Mouse (Mus musculus) lung, embryonic 16.5 days (tissue): ENCODE measurements around the gene Ugt1a10. TPM values are rescaled to one million over a fixed set of nuclear protein-coding genes. Genes with fewer than 3 reads are reported as not detected.
"Not testable (repeated sequence)": the region's sequence is repeated elsewhere in the genome, so short reads cannot be mapped to it uniquely, and the experiment has no call there.

ENCODE experiments used
- ATAC-seq: fragments of 200-750 bp; cut with Nextera tagmentation; 2 replicates; pipeline ENCODE4 v1.8.0; 2017; ENCODE audit warnings: low read depth, mild to moderate bottlenecking, moderate library complexity
- H3K27ac ChIP-seq: fragments of 300-500 bp; sonication (generic); 2 replicates; pipeline ENCODE4 v1.5.1; 2014; ENCODE audit warnings: mild to moderate bottlenecking, control low read depth, low read length
- H3K27me3 ChIP-seq: fragments of 300-500 bp; sonication (generic); 2 replicates; pipeline ENCODE4 v1.6.1; 2014; ENCODE audit warnings: low read depth, low read length, mixed read lengths; ENCODE audit not compliant: control insufficient read depth, insufficient read depth
- H3K36me3 ChIP-seq: fragments of 300-500 bp; sonication (generic); 2 replicates; pipeline ENCODE4 v1.6.1; 2014; ENCODE audit warnings: low read length; ENCODE audit not compliant: control insufficient read depth, insufficient read depth
- H3K4me1 ChIP-seq: fragments of 300-500 bp; sonication (generic); replicated peaks from 2 replicates; pipeline ENCODE4 v1.6.1; 2014; ENCODE audit warnings: low read length, mixed read lengths; ENCODE audit not compliant: control insufficient read depth, insufficient read depth
- H3K4me2 ChIP-seq: fragments of 300-500 bp; sonication (generic); 2 replicates; pipeline ENCODE4 v1.6.1; 2014; ENCODE audit warnings: low read depth, low read length, control low read depth
- H3K4me3 ChIP-seq: fragments of 300-500 bp; sonication (generic); 2 replicates; pipeline ENCODE4 v1.5.1; 2014; ENCODE audit warnings: mild to moderate bottlenecking, low read length, control low read depth
- H3K9ac ChIP-seq: fragments of 300-500 bp; sonication (generic); 2 replicates; pipeline ENCODE4 v1.6.1; 2014; ENCODE audit warnings: low read length, control low read depth
- H3K9me3 ChIP-seq: fragments of 300-500 bp; sonication (generic); 2 replicates; pipeline ENCODE4 v1.6.1; 2016; ENCODE audit warnings: low read length; ENCODE audit not compliant: control insufficient read depth
- WGBS: fragments of 180-500 bp; shearing (Covaris S2); extraction: QIAGEN DNeasy Blood & Tissue Kit; methylation state at CpG from one replicate; pipeline ENCODE4 v1.1.7; 2014; 5-methylcytosine and 5-hydroxymethylcytosine counted together
- polyA plus RNA-seq: library from polyadenylated mRNA; unstranded; fragments of >200 nt; fragmentation: Nextera tagmentation; extraction: Ambion mirVana; gene quantifications from 2 replicates; pipeline ENCODE4 v1.2.1, GENCODE M21; 2015

Ugt1a10 gene
- polyA plus RNA-seq, 1 experiment from 2014 or later, result not detected

GRCm38 (mm10) chr1:88081670-88082069 is 26.5 kb downstream of the Ugt1a10 start:
- no peaks in the 10 kb centered on the region for H3K9me3 ChIP-seq
- no peaks in the 10 kb centered on the region for H3K27me3 ChIP-seq
- H3K4me2 ChIP-seq, result no peak overlapping the region
- no peak for ATAC-seq
- H3K4me3 ChIP-seq, result no peak overlapping the region
- 72% methylated on average over 1 of the region's 1 CpGs for WGBS
- H3K27ac ChIP-seq, result no peak overlapping the region
- H3K36me3 ChIP-seq, result no peaks in the 10 kb centered on the region
- no peak overlapping the region for H3K9ac ChIP-seq
- H3K4me1 ChIP-seq, result no peaks in the 10 kb centered on the region

- Histone ChIP-seq H3K27ac (no peak overlapping the region), H3K27me3 (no peaks in the 10 kb centered on the region), H3K9ac (no peak overlapping the region), H3K4me3 (no peak overlapping the region), H3K9me3 (no peaks in the 10 kb centered on the region), H3K4me2 (no peak overlapping the region), H3K36me3 (no peaks in the 10 kb centered on the region), H3K4me1 (no peaks in the 10 kb centered on the region)
- no peak for ATAC-seq
- WGBS, result 56% methylated on average over 1 of the region's 1 CpGs
These were observed 30.9 kb downstream of the Ugt1a10 start for GRCm38 (mm10) chr1:88086125-88086524.

- ATAC-seq, result no peak
- Histone ChIP-seq H3K27me3 (no peaks in the 10 kb centered on the region), H3K4me3 (no peak within 1 kb of the TSS), H3K36me3 (no peaks in the 10 kb centered on the region), H3K4me1 (no peaks in the 10 kb centered on the region), H3K4me2 (no peak within 1 kb of the TSS), H3K9ac (no peak within 1 kb of the TSS), H3K27ac (no peak within 1 kb of the TSS), H3K9me3 (no peaks in the 10 kb centered on the region)
- 70% methylated on average over 3 of the region's 3 CpGs for WGBS
These were observed 32.3 kb downstream of the Ugt1a10 start, which contains the start of gene Ugt1a8 for GRCm38 (mm10) chr1:88087513-88087912. TSS of gene Ugt1a8 (plus strand) at chr1:88087813.

- H3K36me3 ChIP-seq, result no peaks in the 10 kb centered on the region
- no peak overlapping the region for H3K4me3 ChIP-seq
- peaks cover 2% of the 10 kb centered on the region; the same call in 1 of the 2 replicates for H3K4me1 ChIP-seq
- no peaks in the 10 kb centered on the region for H3K9me3 ChIP-seq
- no peak overlapping the region for H3K9ac ChIP-seq
- no peaks in the 10 kb centered on the region for H3K27me3 ChIP-seq
- H3K27ac ChIP-seq, result no peak overlapping the region
- no peak overlapping the region for H3K4me2 ChIP-seq
- no peak for ATAC-seq
These were observed 37.2 kb downstream of the Ugt1a10 start for GRCm38 (mm10) chr1:88092341-88092740.

- peak; percentile 41; the same call in 1 of the 2 replicates for ATAC-seq
- 58% methylated on average over 3 of the region's 3 CpGs for WGBS
- not testable (repeated sequence) for H3K4me1 ChIP-seq, H3K9ac ChIP-seq, H3K9me3 ChIP-seq, H3K27me3 ChIP-seq, H3K36me3 ChIP-seq, H3K4me2 ChIP-seq, H3K4me3 ChIP-seq
- peak overlapping the region; percentile 57 for H3K27ac ChIP-seq
These were observed 39.1 kb downstream of the Ugt1a10 start for GRCm38 (mm10) chr1:88094270-88094676.

- Histone ChIP-seq H3K36me3 (no peaks in the 10 kb centered on the region), H3K27ac (peak within 1 kb of the TSS; percentile 57), H3K4me3 (no peak within 1 kb of the TSS), H3K4me1 (peaks cover 2% of the 10 kb centered on the region; the same call in 1 of the 2 replicates), H3K27me3 (no peaks in the 10 kb centered on the region), H3K9me3 (no peaks in the 10 kb centered on the region), H3K9ac (no peak within 1 kb of the TSS), H3K4me2 (no peak within 1 kb of the TSS)
- 28% methylated on average over 10 of the region's 10 CpGs for whole genome bisulfite sequencing
- ATAC-seq, result peak; percentile 97
These were observed 39.8 kb downstream of the Ugt1a10 start, which contains the start of gene Ugt1a7c for GRCm38 (mm10) chr1:88094941-88095492. TSS of gene Ugt1a7c (plus strand) at chr1:88095062.

- not testable (repeated sequence) for H3K9me3 ChIP-seq, H3K27me3 ChIP-seq, ATAC-seq, H3K36me3 ChIP-seq, H3K9ac ChIP-seq, H3K4me2 ChIP-seq, H3K4me3 ChIP-seq, H3K4me1 ChIP-seq, H3K27ac ChIP-seq
- WGBS, result 84% methylated on average over 3 of the region's 3 CpGs
These were observed 43.4 kb downstream of the Ugt1a10 start for GRCm38 (mm10) chr1:88098546-88098945.

GRCm38 (mm10) chr1:88099691-88100090 is 44.5 kb downstream of the Ugt1a10 start:
- H3K4me1 ChIP-seq, H3K27me3 ChIP-seq, H3K4me3 ChIP-seq, H3K36me3 ChIP-seq, ATAC-seq, H3K9me3 ChIP-seq, H3K9ac ChIP-seq, H3K27ac ChIP-seq, H3K4me2 ChIP-seq: not testable (repeated sequence)
- WGBS, result 74% methylated on average over 2 of the region's 2 CpGs

- not testable (repeated sequence) for H3K36me3 ChIP-seq, H3K27me3 ChIP-seq, H3K4me2 ChIP-seq, H3K4me1 ChIP-seq, H3K4me3 ChIP-seq, H3K27ac ChIP-seq, H3K9me3 ChIP-seq, H3K9ac ChIP-seq
- 33% methylated on average over 2 of the region's 3 CpGs for WGBS
- peak; percentile 51 for ATAC-seq
These were observed 47.8 kb downstream of the Ugt1a10 start, which contains the start of gene Ugt1a6b for GRCm38 (mm10) chr1:88103019-88103418. TSS of gene Ugt1a6b (plus strand) at chr1:88103252.
